Mouse (Mus musculus) layer of hippocampus, adult 8-10 months (tissue): Measurements from ENCODE around the gene Sparc. TPM values are rescaled to one million over a fixed set of nuclear protein-coding genes. Genes with fewer than 3 reads are reported as not detected.
A peak's percentile ranks its signal among the peaks of the same experiment; 100 is the strongest.
"Not testable (repeated sequence)": the region's sequence is repeated elsewhere in the genome, so short reads cannot be mapped to it uniquely, and the experiment has no call there.

Experiments used
- DNase-seq, 2 experiments: peaks; one replicate each; pipeline ENCODE4 v3.0.0; 2022; ENCODE audit warnings: low spot score in 2 of 2
- total RNA-seq, 4 experiments: library from RNA; stranded (reverse); gene quantifications; 2 replicates each; pipeline ENCODE4 v1.2.4; 2022

Sparc gene
- total RNA-seq, 4 experiments from 2014 or later = 259 to 443 (median 324) TPM

- DNase-seq = peak; percentile 35 to 40
Observed at GRCm38 (mm10) chr11:55438031-55438430, 15.0 kb upstream of the Sparc start.

GRCm38 (mm10) chr11:55436089-55436488 is 13.1 kb upstream of the Sparc start:
- no peak for DNase-seq

GRCm38 (mm10) chr11:55432981-55433380 is 10.0 kb upstream of the Sparc start:
- DNase-seq = no peak

- no peak for DNase-seq
Observed at GRCm38 (mm10) chr11:55429973-55430372, 7.0 kb upstream of the Sparc start.

GRCm38 (mm10) chr11:55428186-55429012 is 5.4 kb upstream of the Sparc start:
- no peak for DNase-seq

GRCm38 (mm10) chr11:55424746-55425360 is 1.9 kb upstream of the Sparc start:
- no peak for DNase-seq

- peak; percentile 21 to 36 for DNase-seq
Observed at GRCm38 (mm10) chr11:55423756-55424155, 773 bp upstream of the Sparc start.

- DNase-seq = peak in 1 of 2 experiments; percentile 20
Observed at GRCm38 (mm10) chr11:55419678-55420307, 3.2 kb downstream of the Sparc start.

GRCm38 (mm10) chr11:55419296-55419677 is 3.7 kb downstream of the Sparc start:
- peak; percentile 32 to 62 for DNase-seq

GRCm38 (mm10) chr11:55418704-55419061 is 4.3 kb downstream of the Sparc start:
- no peak for DNase-seq

- no peak for DNase-seq
Observed at GRCm38 (mm10) chr11:55417898-55418703, 4.9 kb downstream of the Sparc start.

- DNase-seq = no peak
Observed at GRCm38 (mm10) chr11:55416609-55417265, 6.2 kb downstream of the Sparc start.

GRCm38 (mm10) chr11:55415731-55416130 is 7.3 kb downstream of the Sparc start:
- not testable (repeated sequence) for DNase-seq

GRCm38 (mm10) chr11:55415036-55415704 is 7.8 kb downstream of the Sparc start:
- DNase-seq = no peak

GRCm38 (mm10) chr11:55414314-55414713 is 8.7 kb downstream of the Sparc start:
- no peak for DNase-seq

GRCm38 (mm10) chr11:55413416-55413796 is 9.6 kb downstream of the Sparc start:
- no peak for DNase-seq

- no peak for DNase-seq
Observed at GRCm38 (mm10) chr11:55412680-55413415, 10.1 kb downstream of the Sparc start.

- DNase-seq = no peak
Observed at GRCm38 (mm10) chr11:55412034-55412433, 10.9 kb downstream of the Sparc start.

- no peak for DNase-seq
Observed at GRCm38 (mm10) chr11:55410502-55410901, 12.5 kb downstream of the Sparc start.

GRCm38 (mm10) chr11:55410005-55410404 is 13.0 kb downstream of the Sparc start:
- DNase-seq = no peak
